Mouse (Mus musculus) embryonic facial prominence, embryonic 11.5 days (tissue): ENCODE measurements around the gene Tdp1. TPM values are rescaled to one million over a fixed set of nuclear protein-coding genes. Genes with fewer than 3 reads are reported as not detected.

ENCODE experiments used
- ATAC-seq: fragments of 200-750 bp; cut with Nextera tagmentation; replicated peaks from 2 replicates; pipeline ENCODE4 v1.8.0; 2017; ENCODE audit warnings: low read depth; ENCODE audit not compliant: insufficient number of reproducible peaks, low FRiP score, low TSS enrichment
- DNase-seq: peaks from one replicate; pipeline ENCODE4 v3.0.0-alpha.2; 2015; ENCODE audit warnings: low spot score
- H3K27ac ChIP-seq: fragments of 300-500 bp; sonication (generic); replicated peaks from 2 replicates; pipeline ENCODE4 v1.5.1; 2014; ENCODE audit warnings: mild to moderate bottlenecking, low read depth, low read length, control low read depth
- H3K27me3 ChIP-seq: fragments of 300-500 bp; sonication (generic); 2 replicates; pipeline ENCODE4 v1.6.1; 2014; ENCODE audit warnings: mild to moderate bottlenecking, low read length, moderate library complexity, mixed read lengths; ENCODE audit not compliant: control insufficient read depth, insufficient read depth
- H3K36me3 ChIP-seq: fragments of 300-500 bp; sonication (generic); replicated peaks from 2 replicates; pipeline ENCODE4 v1.6.1; 2014; ENCODE audit warnings: low read depth, mild to moderate bottlenecking, low read length, moderate library complexity, mixed read lengths; ENCODE audit not compliant: control insufficient read depth, insufficient read depth
- H3K4me1 ChIP-seq: fragments of 300-500 bp; sonication (generic); 2 replicates; pipeline ENCODE4 v1.6.1; 2014; ENCODE audit warnings: low read length, mixed read lengths; ENCODE audit not compliant: control insufficient read depth, insufficient read depth
- H3K4me2 ChIP-seq: fragments of 300-500 bp; sonication (generic); 2 replicates; pipeline ENCODE4 v1.6.1; 2014; ENCODE audit warnings: low read depth, mild to moderate bottlenecking, control low read depth, low read length, moderate library complexity
- H3K4me3 ChIP-seq: fragments of 300-500 bp; sonication (generic); 2 replicates; pipeline ENCODE4 v1.5.1; 2014; ENCODE audit warnings: low read depth, low read length, control low read depth
- H3K9ac ChIP-seq: fragments of 300-500 bp; sonication (generic); replicated peaks from 2 replicates; pipeline ENCODE4 v1.6.1; 2014; ENCODE audit warnings: mild to moderate bottlenecking, control low read depth, low read length
- H3K9me3 ChIP-seq: fragments of 300-500 bp; sonication (generic); replicated peaks from 2 replicates; pipeline ENCODE4 v1.6.1; 2016; ENCODE audit warnings: mild to moderate bottlenecking, low read length, inconsistent platforms, mixed read lengths; ENCODE audit not compliant: control insufficient read depth
- WGBS: fragments of 180-500 bp; shearing (Covaris S2); extraction: QIAGEN DNeasy Blood & Tissue Kit; methylation state at CpG from one replicate; pipeline ENCODE4 v1.1.7; 2014; 5-methylcytosine and 5-hydroxymethylcytosine counted together
- polyA plus RNA-seq: library from polyadenylated mRNA; unstranded; fragments of >200 nt; fragmentation: Nextera tagmentation; extraction: Ambion mirVana; gene quantifications from 2 replicates; pipeline ENCODE4 v1.2.1, GENCODE M21; 2014

Gene Tdp1
- polyA plus RNA-seq, 1 experiment from 2014 or later = 83.1 TPM

- Histone ChIP-seq H3K9me3 (no peaks in the 10 kb centered on the region), H3K9ac (no peak overlapping the region), H3K4me3 (no peak overlapping the region), H3K4me2 (no peak overlapping the region), H3K27me3 (no peaks in the 10 kb centered on the region), H3K36me3 (no peaks in the 10 kb centered on the region), H3K4me1 (no peaks in the 10 kb centered on the region), H3K27ac (no peak overlapping the region)
- ATAC-seq (no peak), DNase-seq (no peak)
- WGBS = 89% methylated on average over 8 of the region's 8 CpGs
These were observed 17.9 kb downstream of the Tdp1 start for GRCm38 (mm10) chr12:99901973-99902866.

GRCm38 (mm10) chr12:99902867-99903370 lies 18.6 kb downstream of the Tdp1 start:
- no peaks in the 10 kb centered on the region for H3K4me1 ChIP-seq
- H3K27ac ChIP-seq = no peak overlapping the region
- no peaks in the 10 kb centered on the region for H3K36me3 ChIP-seq
- WGBS = 80% methylated on average over 4 of the region's 4 CpGs
- no peaks in the 10 kb centered on the region for H3K9me3 ChIP-seq
- no peak overlapping the region for H3K4me3 ChIP-seq
- H3K9ac ChIP-seq = no peak overlapping the region
- ATAC-seq (no peak), DNase-seq (no peak)
- H3K4me2 ChIP-seq = no peak overlapping the region
- H3K27me3 ChIP-seq = no peaks in the 10 kb centered on the region

GRCm38 (mm10) chr12:99904537-99904936 lies 20.2 kb downstream of the Tdp1 start:
- H3K27me3 ChIP-seq = no peaks in the 10 kb centered on the region
- WGBS = 91% methylated on average over 5 of the region's 5 CpGs
- DNase-seq = no peak
- no peak for ATAC-seq
- no peak overlapping the region for H3K9ac ChIP-seq
- H3K36me3 ChIP-seq = no peaks in the 10 kb centered on the region
- no peaks in the 10 kb centered on the region for H3K9me3 ChIP-seq
- H3K4me3 ChIP-seq = no peak overlapping the region
- no peak overlapping the region for H3K4me2 ChIP-seq
- no peak overlapping the region for H3K27ac ChIP-seq
- no peaks in the 10 kb centered on the region for H3K4me1 ChIP-seq

- no peaks in the 10 kb centered on the region for H3K27me3 ChIP-seq
- ATAC-seq (no peak), DNase-seq (no peak)
- 91% methylated on average over 12 of the region's 12 CpGs for WGBS
- no peak overlapping the region for H3K27ac ChIP-seq
- no peak overlapping the region for H3K9ac ChIP-seq
- H3K4me3 ChIP-seq = no peak overlapping the region
- H3K4me2 ChIP-seq = no peak overlapping the region
- no peaks in the 10 kb centered on the region for H3K4me1 ChIP-seq
- H3K36me3 ChIP-seq = no peaks in the 10 kb centered on the region; the same call in 1 of the 2 replicates
- H3K9me3 ChIP-seq = no peaks in the 10 kb centered on the region
These were observed 27.1 kb downstream of the Tdp1 start for GRCm38 (mm10) chr12:99911466-99911865.

GRCm38 (mm10) chr12:99917800-99918427 lies 33.6 kb downstream of the Tdp1 start:
- 90% methylated on average over 15 of the region's 15 CpGs for WGBS
- Histone ChIP-seq H3K9me3 (no peaks in the 10 kb centered on the region), H3K27ac (no peak overlapping the region), H3K4me1 (no peaks in the 10 kb centered on the region), H3K36me3 (no peaks in the 10 kb centered on the region; the same call in 1 of the 2 replicates), H3K27me3 (no peaks in the 10 kb centered on the region), H3K4me3 (no peak overlapping the region), H3K9ac (no peak overlapping the region), H3K4me2 (no peak overlapping the region)
- no peak for ATAC-seq
- DNase-seq = no peak

GRCm38 (mm10) chr12:99919636-99920035 lies 35.3 kb downstream of the Tdp1 start:
- H3K27me3 ChIP-seq = no peaks in the 10 kb centered on the region
- H3K4me3 ChIP-seq = no peak overlapping the region
- no peaks in the 10 kb centered on the region for H3K9me3 ChIP-seq
- DNase-seq = no peak
- H3K4me2 ChIP-seq = no peak overlapping the region
- no peak overlapping the region for H3K9ac ChIP-seq
- no peak overlapping the region for H3K27ac ChIP-seq
- ATAC-seq = no peak
- 94% methylated on average over 3 of the region's 3 CpGs for WGBS
- no peaks in the 10 kb centered on the region for H3K4me1 ChIP-seq
- no peaks in the 10 kb centered on the region; the same call in 1 of the 2 replicates for H3K36me3 ChIP-seq

GRCm38 (mm10) chr12:99921045-99921444 lies 36.7 kb downstream of the Tdp1 start:
- WGBS = 79% methylated on average over 3 of the region's 3 CpGs
- H3K4me2 ChIP-seq = no peak overlapping the region

GRCm38 (mm10) chr12:99923131-99923606 lies 38.9 kb downstream of the Tdp1 start:
- H3K9ac ChIP-seq = no peak overlapping the region
- WGBS = 42% methylated on average over 5 of the region's 5 CpGs
- H3K4me1 ChIP-seq = no peaks in the 10 kb centered on the region
- no peak overlapping the region for H3K27ac ChIP-seq
- DNase-seq (peak; percentile 53), ATAC-seq (0 out of 2 replicates have a peak, but pooled peaks have one; percentile 82)
- H3K36me3 ChIP-seq = no peaks in the 10 kb centered on the region; the same call in 1 of the 2 replicates
- no peak overlapping the region for H3K4me3 ChIP-seq
- no peaks in the 10 kb centered on the region for H3K9me3 ChIP-seq
- no peaks in the 10 kb centered on the region for H3K27me3 ChIP-seq
- H3K4me2 ChIP-seq = no peak overlapping the region

More at GRCm38 (mm10) chr12:99921045-99921444, 36.7 kb downstream of the Tdp1 start:
- H3K4me3 ChIP-seq = no peak overlapping the region
- no peaks in the 10 kb centered on the region for H3K9me3 ChIP-seq
- H3K27ac ChIP-seq = no peak overlapping the region
- no peak overlapping the region for H3K9ac ChIP-seq
- no peaks in the 10 kb centered on the region for H3K4me1 ChIP-seq
- ATAC-seq (no peak), DNase-seq (peak; percentile 23)
- H3K27me3 ChIP-seq = no peaks in the 10 kb centered on the region
- no peaks in the 10 kb centered on the region; the same call in 1 of the 2 replicates for H3K36me3 ChIP-seq
